Mouse (Mus musculus) stomach, postnatal 0 days (tissue): Measurements from ENCODE around the gene Pcnx2. TPM values are rescaled to one million over a fixed set of nuclear protein-coding genes. Genes with fewer than 3 reads are reported as not detected.

Source experiments
- ATAC-seq: fragments of 200-750 bp; cut with Nextera tagmentation; 2 replicates; pipeline ENCODE4 v1.8.0; 2017; ENCODE audit not compliant: low FRiP score, low TSS enrichment
- DNase-seq: peaks from one replicate; pipeline ENCODE4 v3.0.0-alpha.2; 2016; ENCODE audit warnings: low spot score
- H3K27ac ChIP-seq: fragments of 300-500 bp; sonication (generic); replicated peaks from 2 replicates; pipeline ENCODE4 v1.5.1; 2014; ENCODE audit warnings: mild to moderate bottlenecking, control low read depth
- H3K27me3 ChIP-seq: fragments of 300-500 bp; sonication (generic); 2 replicates; pipeline ENCODE4 v1.6.1; 2014; ENCODE audit warnings: low read length; ENCODE audit not compliant: control insufficient read depth, insufficient read depth
- H3K36me3 ChIP-seq: fragments of 300-500 bp; sonication (generic); 2 replicates; pipeline ENCODE4 v1.6.1; 2014; ENCODE audit warnings: low read length, mixed read lengths; ENCODE audit not compliant: control insufficient read depth, insufficient read depth
- H3K4me1 ChIP-seq: fragments of 300-500 bp; sonication (generic); replicated peaks from 2 replicates; pipeline ENCODE4 v1.6.1; 2014; ENCODE audit warnings: antibody characterized with exemption; ENCODE audit not compliant: control insufficient read depth, insufficient read depth
- H3K4me2 ChIP-seq: fragments of 300-500 bp; sonication (generic); replicated peaks from 2 replicates; pipeline ENCODE4 v1.6.1; 2014; ENCODE audit warnings: low read depth, mild to moderate bottlenecking, control low read depth, moderate library complexity
- H3K4me3 ChIP-seq: fragments of 300-500 bp; sonication (generic); 2 replicates; pipeline ENCODE4 v1.5.1; 2014; ENCODE audit warnings: low read depth, low read length, control low read depth
- H3K9ac ChIP-seq: fragments of 300-500 bp; sonication (generic); 2 replicates; pipeline ENCODE4 v1.6.1; 2014; ENCODE audit warnings: mild to moderate bottlenecking, low read length, control low read depth, mixed read lengths
- H3K9me3 ChIP-seq: fragments of 300-500 bp; sonication (generic); 2 replicates; pipeline ENCODE4 v1.6.1; 2016; ENCODE audit warnings: low read length; ENCODE audit not compliant: control insufficient read depth
- CTCF ChIP-seq: IDR thresholded peaks from 2 replicates; pipeline ENCODE4 v1.5.1; 2016; ENCODE audit warnings: antibody characterized with exemption, low read depth, mild to moderate bottlenecking, moderate library complexity
- EP300 ChIP-seq: optimal IDR thresholded peaks from 2 replicates; pipeline ENCODE3; 2016; ENCODE audit warnings: antibody characterized with exemption
- WGBS: fragments of 180-500 bp; shearing (Covaris S2); extraction: QIAGEN DNeasy Blood & Tissue Kit; methylation state at CpG from one replicate; pipeline ENCODE4 v1.1.7; 2014; 5-methylcytosine and 5-hydroxymethylcytosine counted together
- polyA plus RNA-seq: library from polyadenylated mRNA; unstranded; fragments of >200 nt; fragmentation: Nextera tagmentation; extraction: Ambion mirVana; gene quantifications from 2 replicates; pipeline ENCODE4 v1.2.1, GENCODE M21; 2015

The Pcnx2 gene
- polyA plus RNA-seq, 1 experiment from 2014 or later: 0.17 TPM

GRCm38 (mm10) chr8:125768079-125768478, 130.0 kb downstream of the Pcnx2 start:
- Histone ChIP-seq H3K27ac (no peak overlapping the region), H3K9me3 (no peaks in the 10 kb centered on the region), H3K9ac (no peak overlapping the region), H3K36me3 (no peaks in the 10 kb centered on the region), H3K4me1 (no peaks in the 10 kb centered on the region), H3K4me3 (no peak overlapping the region), H3K27me3 (no peaks in the 10 kb centered on the region), H3K4me2 (no peak overlapping the region)
- ATAC-seq: no peak
- TF ChIP-seq CTCF: no peak
- TF ChIP-seq EP300: no peak
- WGBS: 76% methylated on average over 10 of the region's 10 CpGs
- no peak for DNase-seq

GRCm38 (mm10) chr8:125763066-125763786, 134.9 kb downstream of the Pcnx2 start:
- WGBS: 92% methylated on average over 16 of the region's 16 CpGs
- no peak for TF ChIP-seq CTCF
- TF ChIP-seq EP300: no peak
- H3K4me3 ChIP-seq: no peak overlapping the region
- H3K27ac ChIP-seq: no peak overlapping the region
- H3K36me3 ChIP-seq: no peaks in the 10 kb centered on the region
- H3K4me1 ChIP-seq: no peaks in the 10 kb centered on the region
- H3K27me3 ChIP-seq: no peaks in the 10 kb centered on the region
- DNase-seq (no peak), ATAC-seq (no peak)
- no peak overlapping the region for H3K4me2 ChIP-seq
- no peaks in the 10 kb centered on the region for H3K9me3 ChIP-seq
- no peak overlapping the region for H3K9ac ChIP-seq

DNA sequence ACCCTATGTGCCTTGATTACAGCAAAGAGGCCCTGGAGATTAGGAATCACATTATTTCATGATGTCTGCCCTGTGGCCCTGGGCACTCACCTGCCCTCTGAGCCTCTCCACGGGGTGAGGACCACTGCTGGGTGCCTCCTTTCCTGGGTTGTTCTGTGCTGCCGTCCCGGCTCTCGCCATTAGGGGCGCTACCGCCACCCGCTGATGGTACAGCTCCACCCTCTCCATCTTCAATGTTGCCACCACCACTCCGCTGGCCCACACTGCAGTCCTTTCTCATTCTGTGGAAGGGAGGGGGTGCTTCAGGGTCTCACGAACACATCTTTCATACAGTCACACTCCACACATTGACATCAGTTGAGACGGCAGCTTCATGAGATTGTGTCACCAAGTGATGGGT, 139.1 kb downstream of the Pcnx2 start:
- Histone ChIP-seq H3K27me3 (no peaks in the 10 kb centered on the region), H3K4me3 (no peak overlapping the region), H3K9ac (no peak overlapping the region), H3K36me3 (no peaks in the 10 kb centered on the region), H3K27ac (no peak overlapping the region), H3K4me1 (no peaks in the 10 kb centered on the region), H3K4me2 (no peak overlapping the region), H3K9me3 (no peaks in the 10 kb centered on the region)
- WGBS: 54% methylated on average over 10 of the region's 10 CpGs
- TF ChIP-seq EP300: no peak
- peak; percentile 63 for TF ChIP-seq CTCF
- ATAC-seq: no peak
- DNase-seq: no peak

DNA sequence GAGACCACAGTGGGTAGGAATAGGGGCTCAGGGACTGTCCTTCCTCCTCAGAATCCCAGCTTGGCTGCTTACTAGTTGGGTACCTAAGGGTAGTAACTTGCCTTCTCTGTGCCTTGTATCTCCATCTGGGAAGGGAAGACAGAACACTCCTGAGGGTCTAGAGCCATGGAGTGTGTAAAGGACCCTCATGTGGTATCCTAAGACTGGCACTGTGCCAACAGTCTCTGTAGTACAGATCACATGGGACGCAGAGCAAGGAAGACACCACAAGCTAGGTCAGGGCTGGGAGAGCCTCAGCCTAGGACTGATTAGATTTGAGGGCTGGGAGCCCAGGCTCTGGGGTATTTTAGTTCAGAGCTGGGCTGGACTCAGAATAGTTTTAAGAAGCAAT, 141.0 kb downstream of the Pcnx2 start:
- 65% methylated on average over 1 of the region's 1 CpGs for WGBS
- no peak for DNase-seq
- 0 out of 2 replicates have a peak, but pooled peaks have one; percentile 23 for ATAC-seq
- Histone ChIP-seq H3K9ac (no peak overlapping the region), H3K27me3 (no peaks in the 10 kb centered on the region), H3K4me3 (no peak overlapping the region), H3K36me3 (no peaks in the 10 kb centered on the region), H3K4me1 (no peaks in the 10 kb centered on the region), H3K9me3 (no peaks in the 10 kb centered on the region), H3K4me2 (no peak overlapping the region), H3K27ac (no peak overlapping the region)
- TF ChIP-seq EP300 (no peak), CTCF (no peak)

GRCm38 (mm10) chr8:125756391-125757105, 141.6 kb downstream of the Pcnx2 start:
- Histone ChIP-seq H3K9me3 (no peaks in the 10 kb centered on the region), H3K4me2 (no peak overlapping the region), H3K27me3 (no peaks in the 10 kb centered on the region), H3K4me3 (no peak overlapping the region), H3K27ac (no peak overlapping the region), H3K36me3 (no peaks in the 10 kb centered on the region), H3K9ac (no peak overlapping the region), H3K4me1 (no peaks in the 10 kb centered on the region)
- WGBS: 46% methylated on average over 9 of the region's 9 CpGs
- DNase-seq (no peak), ATAC-seq (0 out of 2 replicates have a peak, but pooled peaks have one; percentile 8)
- TF ChIP-seq CTCF: no peak
- TF ChIP-seq EP300: no peak

DNA sequence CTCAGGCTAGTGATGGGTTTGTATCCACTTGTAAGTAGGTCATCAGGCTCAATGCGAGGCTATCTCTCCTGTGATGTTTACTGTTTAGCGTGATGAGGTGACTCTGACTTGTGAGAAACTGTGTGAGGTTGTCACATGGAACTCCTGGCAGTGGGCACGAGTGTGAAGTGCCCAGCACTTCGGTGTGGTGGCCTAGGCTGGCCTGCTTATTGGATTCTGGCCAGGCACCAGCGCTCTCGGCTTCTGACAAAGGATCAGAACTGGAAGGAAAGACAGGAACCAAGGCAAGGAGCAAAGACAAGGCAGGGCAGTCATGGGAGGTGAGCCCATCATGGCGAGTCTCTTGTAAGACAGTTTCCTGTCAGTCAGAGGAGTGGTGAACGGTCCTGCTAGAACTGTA, 142.2 kb downstream of the Pcnx2 start:
- DNase-seq (no peak), ATAC-seq (0 out of 2 replicates have a peak, but pooled peaks have one; percentile 25)
- Histone ChIP-seq H3K9ac (no peak overlapping the region), H3K36me3 (no peaks in the 10 kb centered on the region), H3K27ac (no peak overlapping the region), H3K4me1 (no peaks in the 10 kb centered on the region), H3K27me3 (no peaks in the 10 kb centered on the region), H3K4me2 (no peak overlapping the region), H3K9me3 (no peaks in the 10 kb centered on the region), H3K4me3 (no peak overlapping the region)
- 72% methylated on average over 8 of the region's 8 CpGs for WGBS
- TF ChIP-seq EP300: no peak
- TF ChIP-seq CTCF: no peak
